Mouse (Mus musculus): Measurements from ENCODE around the gene 4930404N11Rik.

4930404N11Rik gene

DNA sequence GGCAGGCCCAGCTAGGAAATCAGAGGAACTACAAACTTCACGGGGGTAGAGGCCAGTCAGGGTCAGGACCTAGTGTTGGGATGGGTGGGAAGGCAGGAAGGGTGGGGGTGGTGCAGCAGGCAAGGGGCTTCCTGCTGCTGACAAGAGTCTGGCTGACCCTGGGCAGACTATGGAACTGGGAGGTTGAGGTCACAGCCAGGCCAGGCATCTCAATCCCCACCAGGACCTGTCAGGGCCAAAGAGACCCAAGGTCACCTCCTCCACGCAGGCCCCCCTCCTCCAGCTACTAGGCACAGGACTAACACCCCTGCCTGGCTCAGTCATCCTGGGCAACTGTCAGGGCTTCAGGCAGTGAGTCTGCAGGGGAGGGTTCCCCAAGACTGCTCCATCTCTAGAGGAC, 37.7 kb downstream of the 4930404N11Rik start:
- no peak for DNase-seq (ENCODE audit: inconsistent ontology term)

DNA sequence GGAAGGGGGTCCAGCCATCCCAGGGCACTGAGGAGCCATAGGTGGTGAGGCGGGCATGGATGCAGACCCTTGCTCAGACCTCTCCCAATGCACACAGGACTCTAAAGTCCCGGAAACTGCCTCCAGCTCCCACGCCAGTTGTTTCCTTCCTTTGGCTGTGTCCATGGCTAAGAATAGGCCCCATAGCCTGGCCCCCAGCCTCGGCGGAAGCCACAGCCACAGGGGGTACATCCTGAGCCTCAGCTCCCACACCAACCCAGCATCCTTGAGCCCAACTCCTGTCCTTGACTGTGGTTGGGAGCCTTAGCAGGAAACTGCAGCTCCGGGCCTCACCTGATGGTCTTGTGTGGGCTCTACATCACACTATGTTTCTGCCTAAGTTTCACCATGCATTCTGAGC, 38.8 kb downstream of the 4930404N11Rik start:
- DNase-seq (ENCODE audit: inconsistent ontology term), result no peak

DNA sequence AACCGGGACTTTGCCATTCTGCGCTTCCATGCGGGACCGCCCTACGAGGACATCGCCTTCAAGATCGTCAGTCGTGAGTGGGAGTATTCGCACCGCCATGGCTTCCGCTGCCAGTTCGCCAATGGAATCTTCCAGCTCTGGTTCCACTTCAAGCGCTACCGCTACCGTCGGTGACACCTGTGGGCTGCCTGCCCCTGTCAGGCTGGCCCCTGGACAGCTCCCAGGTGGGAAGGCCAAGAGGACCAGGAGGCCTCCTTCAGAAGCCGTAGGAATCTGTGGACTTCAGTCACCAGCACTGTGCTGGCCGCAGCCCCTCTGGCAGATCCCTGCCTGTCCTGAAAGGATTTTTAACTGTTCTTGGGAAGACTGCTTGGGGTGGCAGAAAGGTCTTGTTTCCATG, 39.8 kb downstream of the 4930404N11Rik start:
- no peak for DNase-seq (ENCODE audit: inconsistent ontology term)

- DNase-seq (ENCODE audit: inconsistent ontology term), result no peak
These were observed 40.4 kb downstream of the 4930404N11Rik start for GRCm38 (mm10) chr10:81325176-81325575.

- no peak for DNase-seq (ENCODE audit: inconsistent ontology term)
These were observed 41.7 kb downstream of the 4930404N11Rik start for GRCm38 (mm10) chr10:81323791-81324530.

DNA sequence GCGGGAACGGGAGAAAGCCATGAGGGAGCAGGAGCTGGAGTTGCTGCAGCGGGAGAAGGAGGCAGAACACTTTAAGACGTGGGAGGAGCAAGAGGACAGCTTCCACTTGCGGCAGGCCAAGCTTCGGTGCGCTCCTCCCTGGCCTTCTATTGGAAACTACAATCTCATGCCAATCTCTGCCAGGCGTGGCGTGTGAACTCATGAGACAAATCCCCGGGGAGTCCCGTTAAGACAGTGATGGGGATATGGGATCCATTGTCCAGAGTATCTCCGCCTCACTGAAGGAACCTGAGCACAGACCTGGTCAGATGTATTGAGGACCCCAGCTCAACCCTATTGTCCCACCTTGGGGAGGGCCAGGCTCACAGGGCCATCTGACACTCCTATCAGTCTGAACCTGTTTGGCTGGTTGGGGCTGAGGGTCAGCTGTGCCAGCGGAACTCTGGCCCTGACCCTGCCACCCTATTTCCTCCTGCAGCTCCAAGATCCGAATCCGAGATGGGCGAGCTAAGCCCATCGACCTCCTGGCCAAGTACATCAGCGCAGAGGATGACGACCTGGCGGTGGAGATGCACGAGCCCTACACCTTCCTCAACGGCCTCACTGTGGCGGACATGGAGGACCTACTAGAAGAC, 42.4 kb downstream of the 4930404N11Rik start:
- no peak for DNase-seq (ENCODE audit: inconsistent ontology term)

DNA sequence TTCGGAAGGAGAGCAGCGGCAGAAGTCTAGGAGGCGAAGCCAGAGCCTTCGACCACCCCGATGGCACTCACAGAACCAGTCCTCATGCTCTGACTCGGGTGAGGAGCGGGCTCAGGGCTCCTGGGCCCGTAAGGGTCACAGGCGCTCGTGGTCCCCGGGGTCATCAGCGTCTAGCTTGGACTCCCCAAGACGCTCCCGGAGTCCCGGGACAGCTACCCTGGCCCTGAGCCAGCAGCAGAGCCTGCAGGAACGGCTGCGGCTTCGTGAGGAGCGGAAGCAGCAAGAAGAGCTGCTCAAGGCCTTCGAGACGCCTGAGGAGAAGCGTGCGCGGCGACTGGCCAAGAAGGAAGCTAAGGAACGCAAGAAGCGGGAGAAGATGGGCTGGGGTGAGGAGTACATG, 43.2 kb downstream of the 4930404N11Rik start:
- DNase-seq (ENCODE audit: inconsistent ontology term), result no peak

DNA sequence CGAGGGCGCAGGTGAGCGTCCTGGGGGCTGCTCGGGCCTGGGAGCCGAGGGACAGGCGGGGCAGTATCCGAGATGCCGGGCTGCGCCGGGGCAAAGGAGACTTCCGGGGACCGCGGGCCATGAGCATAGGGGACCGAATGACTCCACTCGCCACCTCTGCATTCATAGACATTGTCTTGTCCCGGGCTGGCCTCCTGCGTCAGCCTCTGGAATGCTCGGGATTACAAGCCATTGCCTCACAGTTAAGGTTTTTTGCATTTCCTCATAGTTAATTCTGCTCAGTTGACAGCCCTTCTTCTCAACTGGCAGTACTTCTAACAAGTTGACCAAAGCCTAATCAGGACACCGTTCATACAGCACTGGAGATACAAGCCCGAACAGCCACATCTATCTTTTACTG, 44.2 kb downstream of the 4930404N11Rik start:
- no peak for DNase-seq (ENCODE audit: inconsistent ontology term)

DNA sequence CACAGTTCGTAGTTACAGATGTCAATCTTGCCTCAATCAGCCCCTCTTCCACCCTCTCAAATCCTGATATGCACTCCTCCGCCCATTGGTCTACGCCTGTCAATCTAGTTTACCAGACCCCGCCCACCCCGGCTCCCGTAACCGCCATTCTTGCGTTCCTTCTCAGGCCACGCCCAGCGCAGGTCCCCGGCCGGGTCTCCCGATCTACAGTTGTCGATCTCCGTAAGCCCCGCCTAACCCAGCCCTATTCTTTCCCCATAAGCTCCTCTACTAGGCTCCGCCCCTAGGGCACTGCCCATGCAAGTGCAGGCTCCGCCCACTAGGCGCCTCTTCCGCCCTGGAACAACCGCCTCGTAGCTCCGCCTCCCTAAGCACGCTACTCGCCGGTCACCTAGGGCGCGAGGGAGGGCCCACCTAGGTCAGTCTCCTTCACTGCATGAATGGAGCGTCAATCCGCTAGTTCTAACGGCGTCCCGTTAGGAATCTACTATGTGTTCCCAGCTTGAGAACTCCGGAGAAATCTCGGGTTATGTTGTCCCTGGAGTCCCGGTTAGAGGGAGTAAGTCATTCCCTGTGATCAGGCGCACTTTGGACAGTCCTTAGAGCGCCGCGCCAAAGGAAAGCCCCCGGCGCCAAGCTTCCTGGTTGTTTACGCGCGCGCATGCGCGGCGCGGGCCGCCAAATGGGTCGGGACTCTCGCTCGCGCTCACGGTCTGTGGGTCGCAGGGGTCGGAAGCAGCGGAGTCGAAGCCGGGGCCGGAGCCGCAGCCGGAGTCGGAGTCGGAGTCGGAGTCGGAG, 44.9 kb downstream of the 4930404N11Rik start, which contains the start of gene Cactin:
TSS of gene Cactin (plus strand) at position 554 of the 798 bp plus-strand sequence.
- DNase-seq (ENCODE audit: inconsistent ontology term), result peak; percentile 100

DNA sequence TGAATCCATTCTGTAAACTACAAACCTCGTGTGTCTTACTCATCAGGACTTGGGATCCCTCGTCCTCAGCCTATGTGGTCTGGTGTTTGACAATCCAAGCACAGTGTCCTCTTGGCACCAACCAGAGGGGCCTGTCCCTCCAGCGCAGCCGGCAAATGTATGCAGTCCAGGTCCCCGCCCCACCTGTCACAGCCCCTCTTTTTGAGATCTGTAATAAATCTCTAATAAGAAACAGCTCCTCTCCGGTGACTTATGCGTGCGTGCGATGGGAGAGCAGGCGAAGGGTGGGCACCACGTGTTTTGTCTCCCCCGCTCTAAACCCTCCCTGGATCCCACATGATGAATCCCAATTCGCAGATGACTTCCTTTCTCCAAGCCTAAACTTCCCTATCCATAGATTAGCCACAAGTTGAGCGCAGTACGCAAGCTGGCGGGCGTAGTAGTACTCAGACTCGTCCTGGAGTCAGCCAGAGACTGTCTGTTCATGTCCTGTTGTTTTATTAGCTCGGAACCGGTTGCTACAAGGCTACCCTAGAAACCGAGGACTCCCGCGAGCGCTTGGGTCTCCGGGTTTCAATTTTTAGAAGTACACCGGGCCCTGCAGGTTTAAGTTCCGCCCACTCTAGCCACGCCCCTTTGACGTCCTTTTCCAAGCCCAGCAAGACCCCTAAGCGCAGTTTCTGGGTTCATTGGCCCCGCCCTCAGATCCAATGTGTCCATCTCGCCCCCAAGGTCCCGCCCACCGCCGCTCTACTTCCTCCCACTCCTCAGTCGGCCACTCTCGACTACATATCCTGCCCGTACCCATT, 45.7 kb downstream of the 4930404N11Rik start:
- no peak for DNase-seq (ENCODE audit: inconsistent ontology term)

- no peak for DNase-seq (ENCODE audit: inconsistent ontology term)
These were observed 46.3 kb downstream of the 4930404N11Rik start for GRCm38 (mm10) chr10:81319330-81319699.

DNA sequence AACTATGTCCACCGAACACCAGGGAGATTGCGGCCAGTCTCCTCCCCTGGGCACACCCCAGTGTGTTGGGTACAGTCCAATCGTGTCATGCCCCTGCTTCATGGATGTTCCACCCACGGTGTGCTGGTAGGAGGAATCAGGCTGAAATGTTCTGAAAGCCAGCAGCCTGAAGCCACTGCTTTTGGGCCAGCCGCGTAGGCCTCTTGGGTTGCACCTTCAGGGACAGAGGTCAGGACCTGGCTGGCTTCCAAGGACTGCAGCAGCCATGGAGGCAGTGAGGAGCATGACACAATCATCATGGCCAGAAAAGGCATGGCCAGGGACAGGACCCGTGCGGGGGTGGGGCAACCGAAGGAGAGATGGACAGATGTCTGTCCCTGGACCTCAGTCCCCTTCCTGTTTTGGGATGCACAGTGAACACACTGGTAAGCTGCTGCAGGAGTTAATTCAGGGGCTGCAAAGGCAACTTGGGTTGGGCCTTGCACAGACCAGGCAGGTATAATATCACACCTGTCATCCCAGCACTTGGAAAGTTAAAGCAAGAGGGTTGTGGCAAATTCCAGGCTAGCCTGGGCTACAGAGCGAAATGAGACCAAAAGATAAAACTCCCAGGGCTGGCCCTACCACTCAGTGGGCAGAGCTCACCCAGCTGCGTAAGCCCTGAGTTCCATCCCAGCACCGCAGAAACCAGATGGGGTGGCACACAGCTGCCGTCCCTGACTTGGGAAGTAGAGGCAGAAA, 46.9 kb downstream of the 4930404N11Rik start:
- no peak for DNase-seq (ENCODE audit: inconsistent ontology term)

GRCm38 (mm10) chr10:81317273-81317672, 48.3 kb downstream of the 4930404N11Rik start:
- DNase-seq (ENCODE audit: inconsistent ontology term), result peak; percentile 76

- no peak for DNase-seq (ENCODE audit: inconsistent ontology term)
These were observed 49.1 kb downstream of the 4930404N11Rik start for GRCm38 (mm10) chr10:81316338-81317060.

DNA sequence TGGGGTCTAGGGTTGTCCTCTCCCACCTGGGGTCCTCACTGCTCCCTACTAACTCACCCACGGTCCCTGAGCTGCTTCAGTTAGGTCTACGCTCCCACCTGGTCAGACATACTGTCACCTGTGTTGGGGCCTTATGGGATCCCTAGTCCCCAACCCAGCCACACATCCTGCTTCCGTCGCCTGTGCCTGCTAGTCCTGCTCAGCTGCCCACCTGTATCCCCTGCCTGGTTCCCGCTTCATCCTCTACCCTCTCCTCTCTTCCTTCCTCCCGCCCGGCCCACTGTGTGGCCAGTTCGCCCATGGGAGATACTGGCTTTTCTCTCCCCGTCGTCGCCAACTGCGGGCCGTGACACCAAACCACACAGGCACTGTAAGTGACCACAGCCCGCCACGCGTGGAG, 50.0 kb downstream of the 4930404N11Rik start:
- no peak for DNase-seq (ENCODE audit: inconsistent ontology term)

- DNase-seq (ENCODE audit: inconsistent ontology term), result no peak
These were observed 51.4 kb downstream of the 4930404N11Rik start for GRCm38 (mm10) chr10:81314201-81314600.

DNA sequence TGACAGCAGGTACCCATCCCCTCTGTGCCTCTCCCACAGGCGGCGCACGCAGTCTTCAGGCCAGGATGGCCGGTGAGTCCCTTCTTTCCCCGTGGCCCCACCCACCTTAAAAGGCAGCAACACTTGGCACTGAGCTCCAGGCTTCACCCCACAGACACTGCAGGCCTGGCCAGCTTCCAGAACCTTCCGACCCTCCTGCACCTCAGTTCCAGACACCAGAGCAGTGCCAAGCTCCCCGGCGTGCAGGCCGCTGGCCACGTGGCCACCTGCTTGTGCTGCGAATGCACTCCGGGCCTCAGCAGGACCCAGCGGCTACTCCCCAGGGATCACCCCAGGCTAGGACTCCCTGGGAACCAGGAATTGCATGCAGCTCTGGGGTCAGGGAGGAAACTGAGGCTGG, 52.0 kb downstream of the 4930404N11Rik start:
- no peak for DNase-seq (ENCODE audit: inconsistent ontology term)
